Mouse (Mus musculus) heart, adult 2 months (tissue): ENCODE data around the gene Fgfbp3.

Experiments
- CTCF ChIP-seq: fragments of 200-600 bp; IDR thresholded peaks from 2 replicates; pipeline ENCODE4 v1.8.1; 2022; ENCODE audit warnings: antibody characterized with exemption, mild to moderate bottlenecking, moderate library complexity
- EP300 ChIP-seq: fragments of 200-500 bp; IDR thresholded peaks from 2 replicates; pipeline ENCODE4 v1.6.1; 2011; ENCODE audit warnings: low read depth, low read length, control low read depth; ENCODE audit not compliant: insufficient read depth
- POLR2A ChIP-seq: fragments of 200-500 bp; IDR thresholded peaks from 2 replicates; pipeline ENCODE4 v1.6.1; 2011; ENCODE audit warnings: mild to moderate bottlenecking, low read depth, low read length, control low read depth; ENCODE audit not compliant: insufficient read depth

- TF ChIP-seq CTCF: no peak
- TF ChIP-seq POLR2A: no peak
- TF ChIP-seq EP300: no peak
Measured at GRCm38 (mm10) chr19:36922936-36923335, 3.5 kb upstream of the Fgfbp3 start.
